Mouse (Mus musculus): ENCODE data around the gene Gm13271.
"Not testable (repeated sequence)": the region's sequence is repeated elsewhere in the genome, so short reads cannot be mapped to it uniquely, and the experiment has no call there.

Gm13271 gene

DNA sequence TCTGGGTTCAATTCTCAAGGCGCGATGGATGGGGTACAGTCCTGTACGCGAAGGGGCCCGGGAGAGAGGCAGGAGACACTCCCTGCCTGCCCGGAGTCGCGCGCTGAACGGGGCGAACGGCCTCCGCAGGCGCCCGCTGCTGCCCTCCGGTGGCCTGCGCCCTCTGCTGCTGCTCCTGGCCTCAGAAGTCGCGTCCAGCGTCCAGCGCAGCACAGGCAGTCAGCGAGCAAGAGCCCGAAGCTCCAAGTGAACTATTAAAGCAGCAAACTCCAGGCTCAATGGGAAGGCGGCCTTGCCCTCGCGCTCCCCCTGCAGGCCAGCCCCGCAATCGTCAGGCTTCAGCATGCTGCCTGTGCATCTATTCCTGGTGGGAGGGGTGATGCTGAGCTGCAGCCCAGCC lies 5.8 kb downstream of the Gm13271 start:
- DNase-seq (ENCODE audit: low read depth, low spot score), result peak; percentile 78

GRCm38 (mm10) chr4:88761776-88762175 lies 7.1 kb downstream of the Gm13271 start:
- not testable (repeated sequence) for DNase-seq (ENCODE audit: low read depth, low spot score)

- not testable (repeated sequence) for DNase-seq (ENCODE audit: low read depth, low spot score)
These were observed 7.7 kb downstream of the Gm13271 start for GRCm38 (mm10) chr4:88762341-88762740.

DNA sequence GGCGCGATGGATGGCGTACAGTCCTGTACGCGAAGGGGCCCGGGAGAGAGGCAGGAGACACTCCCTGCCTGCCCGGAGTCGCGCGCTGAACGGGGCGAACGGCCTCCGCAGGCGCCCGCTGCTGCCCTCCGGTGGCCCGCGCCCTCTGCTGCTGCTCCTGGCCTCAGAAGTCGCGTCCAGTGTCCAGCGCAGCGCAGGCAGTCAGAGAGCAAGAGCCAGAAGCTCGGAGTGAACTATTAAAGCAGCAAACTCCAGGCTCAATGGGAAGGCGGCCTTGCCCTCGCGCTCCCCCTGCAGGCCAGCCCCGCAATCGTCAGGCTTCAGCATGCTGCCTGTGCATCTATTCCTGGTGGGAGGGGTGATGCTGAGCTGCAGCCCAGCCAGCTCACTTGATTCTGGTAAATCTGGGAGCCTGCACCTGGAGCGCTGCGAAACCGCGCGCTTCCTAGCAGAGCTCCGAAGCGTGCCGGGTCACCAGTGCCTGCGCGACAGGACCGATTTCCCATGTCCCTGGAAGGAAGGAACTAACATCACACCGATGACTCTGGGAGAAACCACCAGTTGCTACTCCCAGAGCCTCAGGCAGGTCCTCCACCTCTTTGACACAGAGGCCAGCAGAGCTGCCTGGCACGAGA lies 8.8 kb downstream of the Gm13271 start:
- DNase-seq (ENCODE audit: low read depth, low spot score), result peak; percentile 68

GRCm38 (mm10) chr4:88773534-88773933 lies 18.9 kb downstream of the Gm13271 start, which contains the start of gene Gm13290:
Gene Gm13290 (plus strand): TSS chr4:88773834.
- not testable (repeated sequence) for DNase-seq (ENCODE audit: low read depth, low spot score)

- not testable (repeated sequence) for DNase-seq (ENCODE audit: low read depth, low spot score)
These were observed 22.0 kb downstream of the Gm13271 start, which contains the start of gene Gm13289 for GRCm38 (mm10) chr4:88776622-88777021. Gene Gm13289 (plus strand): TSS chr4:88776922.

- DNase-seq (ENCODE audit: low read depth, low spot score), result not testable (repeated sequence)
These were observed 24.9 kb downstream of the Gm13271 start, which contains the start of gene Gm13272 for GRCm38 (mm10) chr4:88779550-88779949. Gene Gm13272 (plus strand): TSS chr4:88779850.

DNA sequence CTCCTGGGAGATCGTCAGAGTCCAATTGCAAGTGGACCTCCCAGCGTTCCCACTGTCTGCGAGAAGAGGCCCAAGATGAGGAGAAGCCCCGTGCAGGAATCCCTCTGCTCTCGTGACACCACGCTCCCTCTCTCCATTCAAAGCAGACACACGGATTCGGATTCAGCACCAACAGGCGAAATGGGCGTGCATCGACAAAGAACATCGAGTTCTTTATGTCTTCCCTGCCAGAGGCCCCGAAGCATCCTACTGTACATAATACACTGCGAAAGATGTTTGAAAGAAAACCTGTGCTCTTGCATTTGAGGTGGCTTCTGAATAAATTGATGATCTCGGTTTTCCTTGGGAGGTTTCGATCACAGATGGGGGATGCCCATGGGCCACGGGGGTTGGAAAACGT lies 25.7 kb downstream of the Gm13271 start:
- DNase-seq (ENCODE audit: low read depth, low spot score), result not testable (repeated sequence)

- DNase-seq (ENCODE audit: low read depth, low spot score), result not testable (repeated sequence)
These were observed 27.2 kb downstream of the Gm13271 start, which contains the start of gene Ifnz for GRCm38 (mm10) chr4:88781831-88782230. Gene Ifnz (plus strand): TSS chr4:88782131.

- DNase-seq (ENCODE audit: low read depth, low spot score), result not testable (repeated sequence)
These were observed 27.7 kb downstream of the Gm13271 start for GRCm38 (mm10) chr4:88782335-88782734.

DNA sequence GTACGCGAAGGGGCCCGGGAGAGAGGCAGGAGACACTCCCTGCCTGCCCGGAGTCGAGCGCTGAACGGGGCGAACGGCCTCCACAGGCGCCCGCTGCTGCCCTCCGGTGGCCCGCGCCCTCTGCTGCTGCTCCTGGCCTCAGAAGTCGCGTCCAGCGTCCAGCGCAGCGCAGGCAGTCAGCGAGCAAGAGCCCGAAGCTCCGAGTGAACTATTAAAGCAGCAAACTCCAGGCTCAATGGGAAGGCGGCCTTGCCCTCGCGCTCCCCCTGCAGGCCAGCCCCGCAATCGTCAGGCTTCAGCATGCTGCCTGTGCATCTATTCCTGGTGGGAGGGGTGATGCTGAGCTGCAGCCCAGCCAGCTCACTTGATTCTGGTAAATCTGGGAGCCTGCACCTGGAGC lies 30.7 kb downstream of the Gm13271 start, which contains the start of gene Gm13276:
TSS of gene Gm13276 (plus strand) at position 301 of the 400 bp plus-strand sequence.
- DNase-seq (ENCODE audit: low read depth, low spot score), result not testable (repeated sequence)

DNA sequence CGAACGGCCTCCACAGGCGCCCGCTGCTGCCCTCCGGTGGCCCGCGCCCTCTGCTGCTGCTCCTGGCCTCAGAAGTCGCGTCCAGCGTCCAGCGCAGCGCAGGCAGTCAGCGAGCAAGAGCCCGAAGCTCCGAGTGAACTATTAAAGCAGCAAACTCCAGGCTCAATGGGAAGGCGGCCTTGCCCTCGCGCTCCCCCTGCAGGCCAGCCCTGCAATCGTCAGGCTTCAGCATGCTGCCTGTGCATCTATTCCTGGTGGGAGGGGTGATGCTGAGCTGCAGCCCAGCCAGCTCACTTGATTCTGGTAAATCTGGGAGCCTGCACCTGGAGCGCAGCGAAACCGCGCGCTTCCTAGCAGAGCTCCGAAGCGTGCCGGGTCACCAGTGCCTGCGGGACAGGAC lies 33.7 kb downstream of the Gm13271 start, which contains the start of gene Gm13277:
TSS of gene Gm13277 (plus strand) at position 231 of the 400 bp plus-strand sequence.
- DNase-seq (ENCODE audit: low read depth, low spot score), result not testable (repeated sequence)

GRCm38 (mm10) chr4:88791250-88791649 lies 36.6 kb downstream of the Gm13271 start, which contains the start of gene Gm13278:
Gene Gm13278 (plus strand): TSS chr4:88791550.
- DNase-seq (ENCODE audit: low read depth, low spot score), result not testable (repeated sequence)

GRCm38 (mm10) chr4:88793936-88794675 lies 39.4 kb downstream of the Gm13271 start, which contains the start of gene Gm13275:
Gene Gm13275 (plus strand): TSS chr4:88794487.
- not testable (repeated sequence) for DNase-seq (ENCODE audit: low read depth, low spot score)

DNA sequence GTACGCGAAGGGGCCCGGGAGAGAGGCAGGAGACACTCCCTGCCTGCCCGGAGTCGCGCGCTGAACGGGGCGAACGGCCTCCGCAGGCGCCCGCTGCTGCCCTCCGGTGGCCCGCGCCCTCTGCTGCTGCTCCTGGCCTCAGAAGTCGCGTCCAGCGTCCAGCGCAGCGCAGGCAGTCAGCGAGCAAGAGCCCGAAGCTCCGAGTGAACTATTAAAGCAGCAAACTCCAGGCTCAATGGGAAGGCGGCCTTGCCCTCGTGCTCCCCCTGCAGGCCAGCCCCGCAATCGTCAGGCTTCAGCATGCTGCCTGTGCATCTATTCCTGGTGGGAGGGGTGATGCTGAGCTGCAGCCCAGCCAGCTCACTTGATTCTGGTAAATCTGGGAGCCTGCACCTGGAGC lies 42.4 kb downstream of the Gm13271 start, which contains the start of gene Gm13279:
TSS of gene Gm13279 (plus strand) at position 301 of the 400 bp plus-strand sequence.
- not testable (repeated sequence) for DNase-seq (ENCODE audit: low read depth, low spot score)

DNA sequence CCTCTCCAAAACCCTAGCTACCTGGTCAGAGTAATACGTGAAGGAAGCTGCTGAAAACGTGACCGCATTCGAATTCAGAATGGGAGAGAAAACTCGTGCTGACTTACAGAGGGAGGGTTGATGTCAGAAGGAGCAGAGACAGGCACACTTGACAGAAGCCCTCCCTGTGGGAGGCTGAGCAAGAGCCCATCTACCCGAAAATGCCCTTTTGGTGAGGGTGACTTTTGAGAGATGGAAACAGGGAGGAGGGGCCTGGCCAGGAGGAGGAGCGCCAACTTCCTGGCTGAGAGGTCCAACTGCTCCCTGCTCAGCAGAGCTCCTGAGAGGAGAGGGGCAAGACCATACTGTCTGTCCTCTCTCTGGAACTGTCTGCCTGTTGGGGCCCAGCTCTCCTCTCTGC lies 44.7 kb downstream of the Gm13271 start, which contains the start of gene Gm13285:
TSS of gene Gm13285 (plus strand) at position 301 of the 400 bp plus-strand sequence.
- DNase-seq (ENCODE audit: low read depth, low spot score), result not testable (repeated sequence)

- not testable (repeated sequence) for DNase-seq (ENCODE audit: low read depth, low spot score)
These were observed 48.3 kb downstream of the Gm13271 start, which contains the start of gene Gm13287 for GRCm38 (mm10) chr4:88802954-88803353. Gene Gm13287 (plus strand): TSS chr4:88803254.

Measured in CD4-positive helper T cell, adult 2 months (primary cell).